Mouse (Mus musculus): ENCODE measurements around the gene Krt88. TPM values are rescaled to one million over a fixed set of nuclear protein-coding genes. Genes with fewer than 3 reads are reported as not detected.

The Krt88 gene
- not detected in 2 replicates for polyA plus RNA-seq (2014; fragmentation: Nextera tagmentation; extraction: Ambion mirVana)

- no peaks in the 10 kb centered on the region for H3K9me3 ChIP-seq (ENCODE audit: control insufficient read depth, low read length)
- no peak within 1 kb of the TSS for H3K4me2 ChIP-seq (ENCODE audit: low read length)
- 70% methylated on average over 2 of the region's 2 CpGs for WGBS
- H3K27me3 ChIP-seq (replicated peaks; ENCODE audit: control insufficient read depth, insufficient read depth, low read length): no peaks in the 10 kb centered on the region
- ATAC-seq (replicated peaks; ENCODE audit: low FRiP score, low TSS enrichment, low read depth): no peak
- no peaks in the 10 kb centered on the region for H3K4me1 ChIP-seq (replicated peaks; ENCODE audit: control insufficient read depth, insufficient read depth, low read length)
- no peak within 1 kb of the TSS for H3K4me3 ChIP-seq (ENCODE audit: low read depth, low read length)
- H3K27ac ChIP-seq (ENCODE audit: low read depth): no peak within 1 kb of the TSS
- H3K9ac ChIP-seq (ENCODE audit: low read length): no peak within 1 kb of the TSS
- no peak for DNase-seq (ENCODE audit: low spot score)
- H3K36me3 ChIP-seq (ENCODE audit: control insufficient read depth, insufficient read depth, low read length): no peaks in the 10 kb centered on the region
Observed at GRCm38 (mm10) chr15:101447444-101447843, at the start of gene Krt88. Gene Krt88 (plus strand): TSS chr15:101447744.

- WGBS: 84% methylated on average over 8 of the region's 8 CpGs
- H3K4me3 ChIP-seq (ENCODE audit: low read depth, low read length): no peak overlapping the region
- DNase-seq (ENCODE audit: low spot score): no peak
- H3K36me3 ChIP-seq (ENCODE audit: control insufficient read depth, insufficient read depth, low read length): no peaks in the 10 kb centered on the region
- no peaks in the 10 kb centered on the region for H3K27me3 ChIP-seq (replicated peaks; ENCODE audit: control insufficient read depth, insufficient read depth, low read length)
- no peak overlapping the region for H3K4me2 ChIP-seq (ENCODE audit: low read length)
- H3K4me1 ChIP-seq (replicated peaks; ENCODE audit: control insufficient read depth, insufficient read depth, low read length): no peaks in the 10 kb centered on the region
- ATAC-seq (replicated peaks; ENCODE audit: low FRiP score, low TSS enrichment, low read depth): no peak
- no peak overlapping the region for H3K27ac ChIP-seq (ENCODE audit: low read depth)
- no peak overlapping the region for H3K9ac ChIP-seq (ENCODE audit: low read length)
- H3K9me3 ChIP-seq (ENCODE audit: control insufficient read depth, low read length): no peaks in the 10 kb centered on the region
Observed at GRCm38 (mm10) chr15:101398269-101398668, 49.3 kb upstream of the Krt88 start.

GRCm38 (mm10) chr15:101410775-101411174 is 36.8 kb upstream of the Krt88 start, which contains the start of gene Krt7:
Gene Krt7 (plus strand): TSS chr15:101411043.
- ATAC-seq (replicated peaks; ENCODE audit: low FRiP score, low TSS enrichment, low read depth): peak; percentile 37
- Histone ChIP-seq H3K27ac (ENCODE audit: low read depth) (peak within 1 kb of the TSS; percentile 19), H3K36me3 (ENCODE audit: control insufficient read depth, insufficient read depth, low read length) (no peaks in the 10 kb centered on the region), H3K4me2 (ENCODE audit: low read length) (peak within 1 kb of the TSS; percentile 44), H3K27me3 (replicated peaks; ENCODE audit: control insufficient read depth, insufficient read depth, low read length) (peaks cover 8% of the 10 kb centered on the region; the same call in 1 of the 2 replicates), H3K9ac (ENCODE audit: low read length) (no peak within 1 kb of the TSS; the same call in 1 of the 2 replicates), H3K9me3 (ENCODE audit: control insufficient read depth, low read length) (no peaks in the 10 kb centered on the region), H3K4me1 (replicated peaks; ENCODE audit: control insufficient read depth, insufficient read depth, low read length) (0 out of 2 replicates have a peak, but pooled peaks cover 2% of the 10 kb centered on the region), H3K4me3 (ENCODE audit: low read depth, low read length) (peak within 1 kb of the TSS; percentile 16)
- 25% methylated on average over 2 of the region's 2 CpGs for WGBS
- no peak for DNase-seq (ENCODE audit: low spot score)

- H3K27me3 ChIP-seq (replicated peaks; ENCODE audit: control insufficient read depth, insufficient read depth, low read length): peaks cover 8% of the 10 kb centered on the region; the same call in 1 of the 2 replicates
- no peaks in the 10 kb centered on the region for H3K9me3 ChIP-seq (ENCODE audit: control insufficient read depth, low read length)
- H3K9ac ChIP-seq (ENCODE audit: low read length): peak overlapping the region; percentile 15
- H3K36me3 ChIP-seq (ENCODE audit: control insufficient read depth, insufficient read depth, low read length): no peaks in the 10 kb centered on the region
- peak overlapping the region; percentile 16 for H3K4me3 ChIP-seq (ENCODE audit: low read depth, low read length)
- peak overlapping the region; percentile 44 for H3K4me2 ChIP-seq (ENCODE audit: low read length)
- ATAC-seq (replicated peaks; ENCODE audit: low FRiP score, low TSS enrichment, low read depth): no peak; the same call in 1 of the 2 replicates
- 15% methylated on average over 31 of the region's 31 CpGs for WGBS
- H3K27ac ChIP-seq (ENCODE audit: low read depth): peak overlapping the region; percentile 9
- H3K4me1 ChIP-seq (replicated peaks; ENCODE audit: control insufficient read depth, insufficient read depth, low read length): 0 out of 2 replicates have a peak, but pooled peaks cover 2% of the 10 kb centered on the region
- peak; percentile 67 for DNase-seq (ENCODE audit: low spot score)
Observed at GRCm38 (mm10) chr15:101412188-101412587, 35.4 kb upstream of the Krt88 start.

GRCm38 (mm10) chr15:101413916-101414635 is 33.5 kb upstream of the Krt88 start:
- 0 out of 2 replicates have a peak, but pooled peaks cover 3% of the 10 kb centered on the region for H3K4me1 ChIP-seq (replicated peaks; ENCODE audit: control insufficient read depth, insufficient read depth, low read length)
- H3K27me3 ChIP-seq (replicated peaks; ENCODE audit: control insufficient read depth, insufficient read depth, low read length): peaks cover 8% of the 10 kb centered on the region; the same call in 1 of the 2 replicates
- no peak for DNase-seq (ENCODE audit: low spot score)
- no peaks in the 10 kb centered on the region for H3K36me3 ChIP-seq (ENCODE audit: control insufficient read depth, insufficient read depth, low read length)
- H3K27ac ChIP-seq (ENCODE audit: low read depth): no peak overlapping the region
- ATAC-seq (replicated peaks; ENCODE audit: low FRiP score, low TSS enrichment, low read depth): no peak
- H3K4me3 ChIP-seq (ENCODE audit: low read depth, low read length): no peak overlapping the region
- WGBS: 36% methylated on average over 7 of the region's 7 CpGs
- no peaks in the 10 kb centered on the region for H3K9me3 ChIP-seq (ENCODE audit: control insufficient read depth, low read length)
- no peak overlapping the region for H3K9ac ChIP-seq (ENCODE audit: low read length)
- H3K4me2 ChIP-seq (ENCODE audit: low read length): no peak overlapping the region; the same call in 1 of the 2 replicates

GRCm38 (mm10) chr15:101414807-101415565 is 32.6 kb upstream of the Krt88 start:
- peak; percentile 61 for ATAC-seq (replicated peaks; ENCODE audit: low FRiP score, low TSS enrichment, low read depth)
- H3K27ac ChIP-seq (ENCODE audit: low read depth): no peak overlapping the region

GRCm38 (mm10) chr15:101418950-101419349 is 28.6 kb upstream of the Krt88 start:
- ATAC-seq (replicated peaks; ENCODE audit: low FRiP score, low TSS enrichment, low read depth): no peak
- Histone ChIP-seq H3K9me3 (ENCODE audit: control insufficient read depth, low read length) (no peaks in the 10 kb centered on the region), H3K27me3 (replicated peaks; ENCODE audit: control insufficient read depth, insufficient read depth, low read length) (no peaks in the 10 kb centered on the region), H3K4me1 (replicated peaks; ENCODE audit: control insufficient read depth, insufficient read depth, low read length) (0 out of 2 replicates have a peak, but pooled peaks cover 3% of the 10 kb centered on the region), H3K9ac (ENCODE audit: low read length) (no peak overlapping the region), H3K4me3 (ENCODE audit: low read depth, low read length) (no peak overlapping the region), H3K27ac (ENCODE audit: low read depth) (no peak overlapping the region), H3K36me3 (ENCODE audit: control insufficient read depth, insufficient read depth, low read length) (no peaks in the 10 kb centered on the region), H3K4me2 (ENCODE audit: low read length) (no peak overlapping the region)
- 77% methylated on average over 4 of the region's 4 CpGs for WGBS
- no peak for DNase-seq (ENCODE audit: low spot score)

More at GRCm38 (mm10) chr15:101414807-101415565, 32.6 kb upstream of the Krt88 start:
- H3K4me3 ChIP-seq (ENCODE audit: low read depth, low read length): no peak overlapping the region
- DNase-seq (ENCODE audit: low spot score): no peak
- H3K9ac ChIP-seq (ENCODE audit: low read length): no peak overlapping the region
- no peaks in the 10 kb centered on the region for H3K9me3 ChIP-seq (ENCODE audit: control insufficient read depth, low read length)
- no peaks in the 10 kb centered on the region for H3K36me3 ChIP-seq (ENCODE audit: control insufficient read depth, insufficient read depth, low read length)
- 0 out of 2 replicates have a peak, but pooled peaks cover 5% of the 10 kb centered on the region for H3K4me1 ChIP-seq (replicated peaks; ENCODE audit: control insufficient read depth, insufficient read depth, low read length)
- H3K27me3 ChIP-seq (replicated peaks; ENCODE audit: control insufficient read depth, insufficient read depth, low read length): peaks cover 8% of the 10 kb centered on the region; the same call in 1 of the 2 replicates
- 40% methylated on average over 11 of the region's 11 CpGs for WGBS
- H3K4me2 ChIP-seq (ENCODE audit: low read length): no peak overlapping the region

- 60% methylated on average over 6 of the region's 6 CpGs for WGBS
Observed at GRCm38 (mm10) chr15:101420903-101421302, 26.6 kb upstream of the Krt88 start.

More at GRCm38 (mm10) chr15:101420903-101421302, 26.6 kb upstream of the Krt88 start:
- H3K4me1 ChIP-seq (replicated peaks; ENCODE audit: control insufficient read depth, insufficient read depth, low read length): 0 out of 2 replicates have a peak, but pooled peaks cover 6% of the 10 kb centered on the region
- no peaks in the 10 kb centered on the region for H3K27me3 ChIP-seq (replicated peaks; ENCODE audit: control insufficient read depth, insufficient read depth, low read length)
- H3K4me2 ChIP-seq (ENCODE audit: low read length): no peak overlapping the region
- no peak overlapping the region for H3K4me3 ChIP-seq (ENCODE audit: low read depth, low read length)
- DNase-seq (ENCODE audit: low spot score) (no peak), ATAC-seq (replicated peaks; ENCODE audit: low FRiP score, low TSS enrichment, low read depth) (no peak)
- H3K9ac ChIP-seq (ENCODE audit: low read length): no peak overlapping the region
- no peaks in the 10 kb centered on the region for H3K9me3 ChIP-seq (ENCODE audit: control insufficient read depth, low read length)
- no peak overlapping the region for H3K27ac ChIP-seq (ENCODE audit: low read depth)
- H3K36me3 ChIP-seq (ENCODE audit: control insufficient read depth, insufficient read depth, low read length): no peaks in the 10 kb centered on the region
